Mouse (Mus musculus): ENCODE measurements around the gene Olfr1369-ps1. TPM values are rescaled to one million over a fixed set of nuclear protein-coding genes. Genes with fewer than 3 reads are reported as not detected.

The Olfr1369-ps1 gene
- polyA plus RNA-seq, 1 experiment from 2014 or later = 0.04 TPM

GRCm38 (mm10) chr13:21166936-21167909, 55.9 kb downstream of the Olfr1369-ps1 start:
- H3K4me2 ChIP-seq (ENCODE audit: low read depth, low read length) = peak overlapping the region; percentile 94
- peak overlapping the region; percentile 70 for H3K9ac ChIP-seq (ENCODE audit: low read length)
- peak overlapping the region; percentile 77 for H3K4me3 ChIP-seq (ENCODE audit: low read length)
- WGBS = 1% methylated on average over 27 of the region's 27 CpGs
- peak overlapping the region; percentile 63 for H3K27ac ChIP-seq (ENCODE audit: low read length)
- no peaks in the 10 kb centered on the region for H3K9me3 ChIP-seq (replicated peaks; ENCODE audit: control insufficient read depth, low read length)
- H3K27me3 ChIP-seq (ENCODE audit: control insufficient read depth, insufficient read depth, low read length) = no peaks in the 10 kb centered on the region
- peak; percentile 56 for ATAC-seq (replicated peaks; ENCODE audit: extremely low read depth, insufficient read depth, low FRiP score)
- H3K36me3 ChIP-seq (ENCODE audit: control insufficient read depth, insufficient read depth) = no peaks in the 10 kb centered on the region
- H3K4me1 ChIP-seq (ENCODE audit: control insufficient read depth, insufficient read depth, low read length) = peaks cover 7% of the 10 kb centered on the region; the same call in 1 of the 2 replicates

- H3K4me3 ChIP-seq (ENCODE audit: low read length) = peak overlapping the region; percentile 77
- peak overlapping the region; percentile 94 for H3K4me2 ChIP-seq (ENCODE audit: low read depth, low read length)
- ATAC-seq (replicated peaks; ENCODE audit: extremely low read depth, insufficient read depth, low FRiP score) = peak; percentile 54; the same call in 1 of the 2 replicates
- no peak overlapping the region; the same call in 1 of the 2 replicates for H3K27ac ChIP-seq (ENCODE audit: low read length)
- H3K9ac ChIP-seq (ENCODE audit: low read length) = peak overlapping the region; percentile 67
- peaks cover 12% of the 10 kb centered on the region; the same call in 1 of the 2 replicates for H3K4me1 ChIP-seq (ENCODE audit: control insufficient read depth, insufficient read depth, low read length)
- H3K36me3 ChIP-seq (ENCODE audit: control insufficient read depth, insufficient read depth) = no peaks in the 10 kb centered on the region
- H3K9me3 ChIP-seq (replicated peaks; ENCODE audit: control insufficient read depth, low read length) = no peaks in the 10 kb centered on the region
- 0% methylated on average over 8 of the region's 8 CpGs for WGBS
- no peaks in the 10 kb centered on the region for H3K27me3 ChIP-seq (ENCODE audit: control insufficient read depth, insufficient read depth, low read length)
Measured at GRCm38 (mm10) chr13:21167910-21168300, 56.6 kb downstream of the Olfr1369-ps1 start.

- under 1% methylated on average over 16 of the region's 16 CpGs for WGBS
- Histone ChIP-seq H3K36me3 (ENCODE audit: control insufficient read depth, insufficient read depth) (no peaks in the 10 kb centered on the region), H3K9ac (ENCODE audit: low read length) (peak overlapping the region; percentile 67), H3K4me3 (ENCODE audit: low read length) (peak overlapping the region; percentile 77), H3K27me3 (ENCODE audit: control insufficient read depth, insufficient read depth, low read length) (no peaks in the 10 kb centered on the region), H3K27ac (ENCODE audit: low read length) (peak overlapping the region; percentile 33), H3K9me3 (replicated peaks; ENCODE audit: control insufficient read depth, low read length) (no peaks in the 10 kb centered on the region), H3K4me1 (ENCODE audit: control insufficient read depth, insufficient read depth, low read length) (peaks cover 15% of the 10 kb centered on the region), H3K4me2 (ENCODE audit: low read depth, low read length) (peak overlapping the region; percentile 94)
- ATAC-seq (replicated peaks; ENCODE audit: extremely low read depth, insufficient read depth, low FRiP score) = no peak
Measured at GRCm38 (mm10) chr13:21168371-21169011, 57.2 kb downstream of the Olfr1369-ps1 start.

Other genes starting within 250 kb of the Olfr1369-ps1 start
- not detected in 2 replicates for gene Olfr1370, start 36.5 kb upstream of the Olfr1369-ps1 start, polyA plus RNA-seq (2015; fragmentation: Nextera tagmentation; extraction: Ambion mirVana)
- gene Olfr263, start 18.2 kb downstream of the Olfr1369-ps1 start, polyA plus RNA-seq (2015; fragmentation: Nextera tagmentation; extraction: Ambion mirVana) = not detected in 2 replicates
- gene Olfr1368, start 34.4 kb downstream of the Olfr1369-ps1 start, polyA plus RNA-seq (2015; fragmentation: Nextera tagmentation; extraction: Ambion mirVana) = not detected in 2 replicates
- gene Trim27, start 68.0 kb downstream of the Olfr1369-ps1 start, polyA plus RNA-seq (2015; fragmentation: Nextera tagmentation; extraction: Ambion mirVana) = 72.4 and 72.8 TPM in 2 replicates
- gene Gpx5, start 181.2 kb downstream of the Olfr1369-ps1 start, polyA plus RNA-seq (2015; fragmentation: Nextera tagmentation; extraction: Ambion mirVana) = not detected in 2 replicates
- 0.21 TPM in 1 of 2 replicates, not detected in the other for gene Gpx6, start 200.6 kb downstream of the Olfr1369-ps1 start, polyA plus RNA-seq (2015; fragmentation: Nextera tagmentation; extraction: Ambion mirVana)
- gene Olfr1367, start 235.4 kb downstream of the Olfr1369-ps1 start, polyA plus RNA-seq (2015; fragmentation: Nextera tagmentation; extraction: Ambion mirVana) = not detected in 2 replicates

Measured in heart, embryonic 16.5 days (tissue).